In genomic region chr6:88174191-88174590, GRCm38 (mm10) we compare ENCODE assay signal across 24 mouse cellular contexts. TPM values are rescaled to one million over a fixed set of nuclear protein-coding genes. Genes with fewer than 3 reads are reported as not detected.
"Had no signal": no experiment of that assay in that cellular context is flagged by ENCODE, and none has a peak within 500 bp of the region (broad histone marks: within the 10 kb centered on the region; RNA-seq: fewer than 3 reads in every experiment).

No protein-coding gene starts in this region.

- DNase-seq: retina, postnatal 1 day; right cerebral cortex, adult 18-20 months; right cerebral cortex, postnatal 14 days; right cerebral cortex, postnatal 25 days; right cerebral cortex, postnatal 4 days; spleen, adult 18-20 months; thymus, adult 18-20 months; thymus, adult 2 months; thymus, postnatal 14 days; thymus, postnatal 25 days; thymus, postnatal 36 days; thymus, postnatal 4 days had no signal

RNA-seq across cellular contexts. Expression of gene Dnajb8, which starts 47.9 kb away (rescaled TPM):
- total RNA-seq: neutrophil, adult 5-6 weeks had no signal
- polyA plus RNA-seq: neural tube, embryonic 12.5 days; neural tube, embryonic 13.5 days; neural tube, embryonic 14.5 days; neural tube, embryonic 15.5 days; small intestine, adult 2 months; spleen, adult 2 months; stomach, embryonic 14.5 days; stomach, embryonic 15.5 days; stomach, embryonic 16.5 days; stomach, postnatal 0 days; thymus, adult 2 months; thymus, postnatal 0 days had no signal
